Mouse (Mus musculus) MEL (cell line): Measurements from ENCODE around the gene Mbd6.

Experiments used
- BHLHE40 ChIP-seq: IDR thresholded peaks from 2 replicates; pipeline ENCODE4 v1.6.1; 2012; ENCODE audit warnings: low read depth, mild to moderate bottlenecking, inconsistent platforms, low read length, improper control_type of control experiment, borderline replicate concordance
- CHD2 ChIP-seq: IDR thresholded peaks from 2 replicates; pipeline ENCODE4 v1.6.1; 2011; ENCODE audit warnings: low read length, improper control_type of control experiment
- CTCF ChIP-seq, 3 experiments: IDR thresholded peaks in 2 of 3; conservative IDR thresholded peaks in 1 of 3; 2 replicates each; pipeline ENCODE4 v1.5.1; 2011 to 2012; ENCODE audit warnings: low read length in 3 of 3, low read depth in 2 of 3, mild to moderate bottlenecking in 2 of 3, improper control_type of control experiment in 1 of 3, inconsistent platforms in 1 of 3, mixed read lengths in 1 of 3, moderate library complexity in 1 of 3; ENCODE audit not compliant: control insufficient read depth in 1 of 3, insufficient read depth in 1 of 3, poor library complexity in 1 of 3, severe bottlenecking in 1 of 3
- E2F4 ChIP-seq: IDR thresholded peaks from 2 replicates; pipeline ENCODE4 v1.6.1; 2011; ENCODE audit warnings: low read depth, low read length, improper control_type of control experiment, borderline replicate concordance
- EP300 ChIP-seq, 2 experiments: IDR thresholded peaks; 2 replicates each; pipeline ENCODE4 v1.6.1; 2011; ENCODE audit warnings: improper control_type of control experiment in 2 of 2, low read length in 2 of 2, low read depth in 1 of 2, mild to moderate bottlenecking in 1 of 2
- HCFC1 ChIP-seq: IDR thresholded peaks from 2 replicates; pipeline ENCODE4 v1.6.1; 2012; ENCODE audit warnings: low read depth, mild to moderate bottlenecking, inconsistent platforms, low read length, improper control_type of control experiment, moderate library complexity
- MAX ChIP-seq: IDR thresholded peaks from 2 replicates; pipeline ENCODE4 v1.6.1; 2011; ENCODE audit warnings: low read length, improper control_type of control experiment
- NELFE ChIP-seq: IDR thresholded peaks from 2 replicates; pipeline ENCODE4 v1.6.1; 2011; ENCODE audit warnings: low read depth, low read length, improper control_type of control experiment
- POLR2A ChIP-seq, 2 experiments: IDR thresholded peaks; 2 replicates each; pipeline ENCODE4 v1.6.1; 2011 to 2012; ENCODE audit warnings: low read length in 2 of 2, mild to moderate bottlenecking in 2 of 2, control low read depth in 1 of 2, improper control_type of control experiment in 1 of 2, low read depth in 1 of 2, moderate library complexity in 1 of 2; ENCODE audit not compliant: control insufficient read depth in 1 of 2, insufficient read depth in 1 of 2, poor library complexity in 1 of 2
- POLR2AphosphoS5 ChIP-seq: IDR thresholded peaks from 2 replicates; pipeline ENCODE4 v1.6.1; 2012; ENCODE audit warnings: low read depth, borderline replicate concordance, mild to moderate bottlenecking, inconsistent platforms, low read length, moderate library complexity, mixed read lengths
- SIN3A ChIP-seq: IDR thresholded peaks from 2 replicates; pipeline ENCODE4 v1.6.1; 2012; ENCODE audit warnings: low read length, improper control_type of control experiment, inconsistent platforms

GRCm38 (mm10) chr10:127233141-127233540, 55.7 kb downstream of the Mbd6 start:
- TF ChIP-seq POLR2A (IDR thresholded peaks at IDR 0.05; ENCODE audit: control insufficient read depth in 1 of 2, insufficient read depth in 1 of 2, low read depth in 1 of 2, low read length in 2 of 2, poor library complexity in 1 of 2) (no peak), HCFC1 (peak; percentile 60), CHD2 (no peak), CTCF (IDR thresholded peaks at IDR 0.05 in 2 of 3, conservative IDR thresholded peaks at IDR 0.05 in 1 of 3; ENCODE audit: control insufficient read depth in 1 of 3, insufficient read depth in 1 of 3, low read depth in 2 of 3, low read length in 3 of 3, poor library complexity in 1 of 3, severe bottlenecking in 1 of 3) (peak; percentile 54 to 66 (median 59)), SIN3A (no peak), E2F4 (no peak), BHLHE40 (no peak), POLR2AphosphoS5 (no peak), MAX (no peak), NELFE (no peak), EP300 (IDR thresholded peaks at IDR 0.05; ENCODE audit: low read depth in 1 of 2, low read length in 2 of 2) (no peak)
